Mouse (Mus musculus) cerebellum, adult 11 months (tissue): ENCODE measurements around the gene 2310057J18Rik.
"Not testable (repeated sequence)": the region's sequence is repeated elsewhere in the genome, so short reads cannot be mapped to it uniquely, and the experiment has no call there.

ENCODE experiments used
- DNase-seq: peaks from one replicate; pipeline ENCODE4 v3.0.0; 2022

Gene 2310057J18Rik

DNA sequence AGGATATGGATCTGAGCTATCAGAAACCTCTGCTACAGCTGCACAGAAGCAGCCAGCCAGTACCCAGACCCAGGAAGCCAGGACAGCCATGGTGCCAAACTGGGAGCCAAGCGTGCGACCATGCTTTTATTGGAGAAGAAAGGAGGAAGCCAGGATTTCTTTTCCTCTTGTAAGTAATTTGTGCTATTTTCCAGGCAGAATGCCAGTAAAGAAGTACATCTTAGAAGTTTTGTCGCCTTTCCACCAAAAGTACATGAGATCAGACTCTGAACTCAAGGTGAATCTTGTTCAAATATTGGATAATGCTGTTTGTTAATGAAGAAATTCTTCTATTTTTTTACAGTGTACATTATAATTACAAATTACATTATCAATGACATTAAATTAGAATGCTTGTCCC lies at the start of gene 2310057J18Rik:
2310057J18Rik (minus strand) TSS at position 101 of the 400 bp plus-strand sequence.
- DNase-seq = no peak

DNA sequence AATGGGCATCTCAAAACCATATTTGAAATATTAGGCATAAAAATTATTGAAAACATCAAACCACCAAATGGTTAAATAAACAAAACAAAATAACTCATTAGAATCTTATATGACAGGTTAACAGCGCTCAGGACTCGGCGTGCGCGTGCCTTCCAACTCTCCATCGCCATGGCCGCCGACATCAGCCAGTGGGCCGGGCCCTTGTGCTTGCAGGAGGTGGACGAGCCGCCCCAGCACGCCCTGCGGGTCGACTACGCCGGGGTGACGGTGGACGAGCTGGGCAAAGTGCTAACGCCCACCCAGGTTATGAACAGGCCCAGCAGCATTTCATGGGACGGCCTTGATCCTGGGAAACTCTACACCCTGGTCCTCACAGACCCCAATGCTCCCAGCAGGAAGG lies 43.9 kb upstream of the 2310057J18Rik start:
- DNase-seq = not testable (repeated sequence)

DNA sequence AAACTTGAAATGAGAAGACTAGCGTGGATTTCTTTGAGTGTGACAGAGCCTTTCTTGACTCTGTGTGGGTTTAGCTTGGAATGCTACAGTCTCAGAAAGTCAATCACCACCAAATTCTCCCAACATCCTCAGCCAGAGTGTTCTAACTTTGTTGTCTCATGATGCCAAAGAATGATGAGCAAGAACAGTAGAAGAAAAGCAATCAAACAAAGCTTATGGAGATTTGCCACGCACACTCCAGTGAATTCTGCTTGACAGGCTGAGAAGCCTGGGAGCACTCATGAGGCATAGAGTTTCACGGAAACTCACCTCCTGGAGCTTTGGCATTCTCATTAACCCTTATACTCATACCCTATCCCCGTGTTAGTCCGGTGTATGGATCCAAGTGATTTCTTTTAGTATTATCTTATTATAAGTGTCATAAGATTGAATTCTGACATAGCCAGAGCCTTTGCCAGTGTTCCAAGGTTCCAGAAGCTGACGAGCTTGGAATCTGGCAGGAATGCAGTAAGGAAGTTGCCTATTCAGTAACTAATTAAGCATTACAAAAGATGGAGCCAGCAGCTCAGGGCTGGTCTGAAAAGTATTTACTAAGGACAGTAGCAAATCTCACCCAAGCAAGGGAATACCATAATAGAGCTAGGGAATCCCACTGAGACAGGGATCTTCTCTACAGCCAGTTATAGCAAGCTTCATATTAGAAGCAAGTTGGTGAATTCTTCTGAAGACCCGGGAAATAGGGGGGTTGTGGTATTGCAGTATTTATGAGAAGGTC lies 33.6 kb upstream of the 2310057J18Rik start:
- no peak for DNase-seq

DNA sequence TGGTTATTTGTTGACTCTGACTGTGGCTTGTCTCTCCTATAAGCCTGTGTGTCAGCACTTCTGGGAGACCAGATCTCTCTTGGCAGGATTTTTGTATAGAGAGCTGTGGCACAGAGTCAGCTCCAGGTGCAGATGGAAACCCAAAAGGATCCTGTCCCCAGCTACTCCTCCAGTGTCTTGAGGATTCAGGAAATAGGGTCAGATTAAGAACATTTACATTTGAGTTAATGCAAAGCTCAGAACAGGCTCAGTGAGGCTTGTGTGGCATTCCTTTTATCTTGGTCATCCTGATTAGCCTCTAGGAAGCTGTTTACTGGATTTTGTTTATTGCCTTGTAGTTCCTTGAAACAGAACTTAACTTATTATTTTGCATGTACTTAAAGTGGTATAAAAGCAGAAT lies 11.7 kb upstream of the 2310057J18Rik start:
- DNase-seq = no peak

DNA sequence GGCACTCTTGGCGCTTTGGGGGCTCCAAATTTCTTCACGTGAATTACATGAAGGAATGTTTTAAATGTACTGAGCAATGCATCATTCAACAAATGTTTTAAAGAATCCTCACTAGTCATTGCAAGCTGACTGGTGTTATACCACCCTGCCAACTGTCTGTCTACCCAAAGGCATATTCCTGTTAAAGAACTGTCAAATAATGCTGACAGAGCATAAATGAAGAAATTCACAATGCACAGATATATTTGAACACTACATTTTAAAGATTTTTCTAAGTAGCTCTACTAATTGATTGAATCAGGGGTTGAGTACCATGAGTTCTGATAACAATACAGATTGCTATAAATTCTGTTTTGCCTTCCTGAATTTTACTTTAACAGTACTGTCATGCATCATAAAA lies 2.9 kb upstream of the 2310057J18Rik start:
- no peak for DNase-seq

DNA sequence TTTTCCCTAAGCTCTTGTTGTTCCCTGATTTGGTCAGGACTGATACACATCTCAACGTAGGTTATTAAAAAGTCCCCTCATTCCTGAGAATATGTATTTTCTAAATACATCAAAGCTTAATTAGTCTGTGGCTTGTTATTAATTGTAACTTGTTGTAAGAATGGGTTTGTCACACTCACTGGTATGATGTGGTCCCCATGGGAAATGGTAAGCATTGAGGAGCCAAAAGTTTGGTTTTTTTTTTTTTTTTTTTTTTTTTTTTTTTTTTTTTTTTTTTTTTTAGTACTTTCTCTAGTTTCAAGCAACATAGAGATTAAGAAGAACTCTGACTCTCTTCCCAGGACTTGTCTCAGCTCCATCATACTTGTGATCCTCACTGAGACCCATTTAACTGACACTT lies 17.9 kb downstream of the 2310057J18Rik start:
- DNase-seq = no peak

DNA sequence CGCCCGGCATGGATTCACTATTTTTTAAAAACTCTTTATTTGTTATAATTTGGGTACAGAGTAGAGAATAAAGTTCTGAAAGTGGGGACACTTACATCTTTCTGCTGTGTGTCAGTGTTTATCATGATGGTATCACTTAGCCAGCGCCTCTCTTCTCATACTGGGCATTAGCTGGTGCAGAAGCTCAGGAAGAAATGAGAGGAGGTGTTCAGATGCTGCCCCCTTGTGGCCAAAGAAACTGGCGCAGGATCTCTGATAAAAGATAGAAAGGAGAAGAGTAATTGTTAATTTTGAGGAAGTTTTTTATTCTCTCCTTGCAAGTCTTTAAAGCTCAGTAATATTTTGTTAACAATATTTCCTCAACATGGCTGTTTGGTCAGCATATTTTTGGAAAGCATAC lies 31.0 kb downstream of the 2310057J18Rik start:
- peak; percentile 12 for DNase-seq

DNA sequence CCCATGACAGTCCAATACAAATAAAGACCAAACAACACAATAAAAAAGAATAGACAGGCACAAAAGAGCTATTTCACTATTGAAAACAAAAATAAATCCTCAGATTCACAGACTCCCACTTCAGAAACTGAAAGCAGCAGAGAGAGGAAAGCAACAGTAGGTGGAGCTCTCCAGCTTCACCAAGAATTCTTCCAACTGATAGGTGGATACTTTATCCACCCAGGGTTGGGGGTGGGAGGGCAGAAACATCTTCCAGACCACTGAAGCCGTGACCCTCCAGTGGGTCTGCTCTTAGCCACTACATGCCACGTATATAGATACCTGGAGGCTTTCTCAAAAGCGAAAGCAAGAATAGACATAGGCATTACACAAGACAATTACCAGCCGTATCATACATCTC lies 31.6 kb downstream of the 2310057J18Rik start:
- DNase-seq = no peak
